Mouse (Mus musculus) bone marrow macrophage, adult 2 months (primary cell): ENCODE measurements around the gene Lyplal1. TPM values are rescaled to one million over a fixed set of nuclear protein-coding genes. Genes with fewer than 3 reads are reported as not detected.

ENCODE experiments used
- H3K27ac ChIP-seq: 2 replicates; pipeline ENCODE4 v1.5.1; 2012; ENCODE audit warnings: low read depth, low read length; ENCODE audit not compliant: insufficient read depth
- H3K4me1 ChIP-seq: 2 replicates; pipeline ENCODE4 v1.6.1; 2012; ENCODE audit warnings: low read length; ENCODE audit not compliant: control insufficient read depth, insufficient read depth
- H3K4me3 ChIP-seq: 2 replicates; pipeline ENCODE4 v1.5.1; 2012; ENCODE audit warnings: mild to moderate bottlenecking, low read length, moderate library complexity; ENCODE audit not compliant: insufficient read depth
- CTCF ChIP-seq: IDR thresholded peaks from 2 replicates; pipeline ENCODE4 v1.5.1; 2012; ENCODE audit warnings: low read depth, mild to moderate bottlenecking, low read length, moderate library complexity
- POLR2A ChIP-seq: IDR thresholded peaks from 2 replicates; pipeline ENCODE4 v1.6.1; 2012; ENCODE audit warnings: mild to moderate bottlenecking, low read depth, low read length, borderline replicate concordance
- polyA plus RNA-seq: library from polyadenylated mRNA; stranded (reverse); fragments of >200 nt; gene quantifications from 2 replicates; pipeline ENCODE4 v1.2.4, GENCODE M21; 2012; ENCODE audit not compliant: missing spikeins, insufficient read depth, insufficient read length

The Lyplal1 gene
- polyA plus RNA-seq, 1 experiment = 3.2 TPM

DNA sequence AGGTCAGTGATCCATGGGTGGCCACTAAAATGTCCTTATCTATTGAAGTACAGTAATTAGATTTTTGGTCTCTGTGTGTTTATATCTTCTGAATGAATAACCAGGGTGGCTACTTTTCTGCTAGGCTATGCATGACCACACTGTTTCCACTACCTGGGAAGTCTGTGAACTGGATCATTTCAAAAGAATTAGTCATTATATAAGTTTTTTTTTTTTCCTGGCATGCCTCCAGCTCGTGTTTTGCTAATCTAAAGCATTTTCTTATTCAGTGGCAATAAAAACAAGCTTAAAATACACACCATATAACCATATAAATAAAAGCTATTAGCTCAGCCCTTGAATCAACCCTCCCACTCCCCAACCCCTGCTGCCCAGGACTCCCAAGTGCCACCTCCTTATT lies 75.3 kb downstream of the Lyplal1 start:
- Histone ChIP-seq H3K27ac (no peak overlapping the region), H3K4me3 (no peak overlapping the region), H3K4me1 (no peaks in the 10 kb centered on the region)
- TF ChIP-seq POLR2A (no peak), CTCF (no peak)
